Mouse (Mus musculus) liver, adult 2 months (tissue): Measurements from ENCODE around the gene Diras1. TPM values are rescaled to one million over a fixed set of nuclear protein-coding genes. Genes with fewer than 3 reads are reported as not detected.

Experiments used
- DNase-seq: peaks from one replicate; pipeline ENCODE4 v3.0.0-alpha.2; 2011; ENCODE audit warnings: low read depth, low spot score; ENCODE audit errors: extremely low read depth
- H3K27ac ChIP-seq: fragments of 200-500 bp; replicated peaks from 2 replicates; pipeline ENCODE4 v1.5.1; 2012; ENCODE audit warnings: low read depth, mild to moderate bottlenecking, control low read depth, inconsistent platforms, low read length; ENCODE audit not compliant: insufficient read depth
- H3K27me3 ChIP-seq: fragments of 200-500 bp; 2 replicates; pipeline ENCODE4 v1.6.1; 2012; ENCODE audit warnings: mild to moderate bottlenecking, moderate library complexity, low read length, inconsistent platforms; ENCODE audit not compliant: control insufficient read depth, insufficient read depth
- H3K36me3 ChIP-seq: fragments of 200-500 bp; 2 replicates; pipeline ENCODE4 v1.6.1; 2012; ENCODE audit warnings: low read length, inconsistent platforms; ENCODE audit not compliant: control insufficient read depth, insufficient read depth
- H3K4me1 ChIP-seq: fragments of 200-500 bp; 2 replicates; pipeline ENCODE4 v1.6.1; 2011; ENCODE audit warnings: low read length; ENCODE audit not compliant: control insufficient read depth, insufficient read depth
- H3K4me3 ChIP-seq: fragments of 200-500 bp; 2 replicates; pipeline ENCODE4 v1.5.1; 2011; ENCODE audit warnings: low read depth, mild to moderate bottlenecking, control low read depth, low read length, moderate library complexity; ENCODE audit not compliant: insufficient read depth
- H3K79me2 ChIP-seq: fragments of 200-500 bp; 2 replicates; pipeline ENCODE4 v1.6.1; 2012; ENCODE audit warnings: inconsistent platforms, mild to moderate bottlenecking, low read length, moderate library complexity; ENCODE audit not compliant: control insufficient read depth, insufficient read depth
- H3K9ac ChIP-seq: fragments of 200-500 bp; 2 replicates; pipeline ENCODE4 v1.6.1; 2012; ENCODE audit warnings: low read depth, mild to moderate bottlenecking, control low read depth, inconsistent platforms, low read length
- CTCF ChIP-seq: fragments of 200-500 bp; IDR thresholded peaks from 2 replicates; pipeline ENCODE4 v1.5.1; 2011; ENCODE audit warnings: low read depth, low read length, control low read depth
- POLR2A ChIP-seq: fragments of 200-500 bp; IDR thresholded peaks from 2 replicates; pipeline ENCODE4 v1.6.1; 2011; ENCODE audit warnings: low read length, control low read depth; ENCODE audit not compliant: insufficient read depth; ENCODE audit errors: extremely low read depth
- WGBS: fragments of 180-500 bp; shearing (Covaris S2); methylation state at CpG from one replicate; pipeline ENCODE4 v1.1.7; 2018; 5-methylcytosine and 5-hydroxymethylcytosine counted together
- polyA plus RNA-seq: library from polyadenylated mRNA; depleted of rRNA; stranded (reverse); fragments of >200 nt; gene quantifications from 2 replicates; pipeline ENCODE4 v1.2.3, GENCODE M21; 2012
- total RNA-seq: library from RNA; depleted of rRNA; stranded (reverse); fragments of >200 nt; gene quantifications from 2 replicates; pipeline ENCODE4 v1.2.3, GENCODE M21; 2014

Diras1 gene
- total and polyA plus RNA-seq, 2 experiments: not detected

- H3K36me3 ChIP-seq: no peaks in the 10 kb centered on the region
- no peaks in the 10 kb centered on the region for H3K27me3 ChIP-seq
- H3K79me2 ChIP-seq: no peaks in the 10 kb centered on the region
- peaks cover 2% of the 10 kb centered on the region; the same call in 1 of the 2 replicates for H3K4me1 ChIP-seq
- no peak overlapping the region for H3K9ac ChIP-seq
- 8% methylated on average over 12 of the region's 12 CpGs for WGBS
- DNase-seq: no peak
- TF ChIP-seq POLR2A (no peak), CTCF (peak; percentile 79)
- no peak overlapping the region for H3K4me3 ChIP-seq
- no peak overlapping the region for H3K27ac ChIP-seq
Observed at GRCm38 (mm10) chr10:80998778-80999177, 26.7 kb downstream of the Diras1 start.

GRCm38 (mm10) chr10:80998021-80998420, 27.4 kb downstream of the Diras1 start:
- H3K36me3 ChIP-seq: no peaks in the 10 kb centered on the region
- no peak for DNase-seq
- no peak overlapping the region for H3K4me3 ChIP-seq
- peaks cover 2% of the 10 kb centered on the region; the same call in 1 of the 2 replicates for H3K4me1 ChIP-seq
- TF ChIP-seq POLR2A (no peak), CTCF (no peak)
- 51% methylated on average over 14 of the region's 14 CpGs for WGBS
- H3K79me2 ChIP-seq: no peaks in the 10 kb centered on the region
- no peak overlapping the region for H3K9ac ChIP-seq
- H3K27ac ChIP-seq: no peak overlapping the region
- H3K27me3 ChIP-seq: no peaks in the 10 kb centered on the region

GRCm38 (mm10) chr10:80997332-80997731, 28.1 kb downstream of the Diras1 start:
- TF ChIP-seq CTCF: no peak
- TF ChIP-seq POLR2A: no peak
- H3K9ac ChIP-seq: no peak overlapping the region
- DNase-seq: no peak
- peaks cover 2% of the 10 kb centered on the region; the same call in 1 of the 2 replicates for H3K4me1 ChIP-seq
- no peak overlapping the region for H3K27ac ChIP-seq
- no peaks in the 10 kb centered on the region for H3K36me3 ChIP-seq
- no peak overlapping the region for H3K4me3 ChIP-seq
- H3K27me3 ChIP-seq: no peaks in the 10 kb centered on the region
- 89% methylated on average over 8 of the region's 8 CpGs for whole genome bisulfite sequencing
- H3K79me2 ChIP-seq: no peaks in the 10 kb centered on the region

- Histone ChIP-seq H3K27me3 (no peaks in the 10 kb centered on the region), H3K9ac (no peak overlapping the region), H3K4me3 (no peak overlapping the region), H3K4me1 (peaks cover 2% of the 10 kb centered on the region; the same call in 1 of the 2 replicates), H3K27ac (no peak overlapping the region), H3K79me2 (no peaks in the 10 kb centered on the region), H3K36me3 (no peaks in the 10 kb centered on the region)
- no peak for TF ChIP-seq CTCF
- no peak for DNase-seq
- WGBS: 92% methylated on average over 8 of the region's 8 CpGs
Observed at GRCm38 (mm10) chr10:80996501-80996900, 29.0 kb downstream of the Diras1 start.

- Histone ChIP-seq H3K4me1 (peaks cover 2% of the 10 kb centered on the region; the same call in 1 of the 2 replicates), H3K4me3 (no peak overlapping the region), H3K9ac (no peak overlapping the region), H3K27me3 (no peaks in the 10 kb centered on the region), H3K27ac (no peak overlapping the region), H3K79me2 (no peaks in the 10 kb centered on the region), H3K36me3 (no peaks in the 10 kb centered on the region)
- whole genome bisulfite sequencing: 14% methylated on average over 21 of the region's 21 CpGs
- peak; percentile 99 for TF ChIP-seq CTCF
- no peak for TF ChIP-seq POLR2A
- DNase-seq: peak; percentile 44
Observed at GRCm38 (mm10) chr10:80995091-80995632, 30.3 kb downstream of the Diras1 start.

- Histone ChIP-seq H3K9ac (no peak overlapping the region), H3K4me3 (no peak overlapping the region), H3K36me3 (no peaks in the 10 kb centered on the region), H3K27ac (no peak overlapping the region), H3K4me1 (no peaks in the 10 kb centered on the region), H3K27me3 (no peaks in the 10 kb centered on the region), H3K79me2 (no peaks in the 10 kb centered on the region)
- no peak for DNase-seq
- TF ChIP-seq POLR2A (no peak), CTCF (no peak)
- WGBS: 43% methylated on average over 4 of the region's 4 CpGs
Observed at GRCm38 (mm10) chr10:80994621-80995020, 30.8 kb downstream of the Diras1 start.
